Mouse (Mus musculus): ENCODE data around the gene Ldah. TPM values are rescaled to one million over a fixed set of nuclear protein-coding genes. Genes with fewer than 3 reads are reported as not detected.

The Ldah gene
- polyA plus RNA-seq, 1 experiment from 2014 or later: 60.4 TPM

DNA sequence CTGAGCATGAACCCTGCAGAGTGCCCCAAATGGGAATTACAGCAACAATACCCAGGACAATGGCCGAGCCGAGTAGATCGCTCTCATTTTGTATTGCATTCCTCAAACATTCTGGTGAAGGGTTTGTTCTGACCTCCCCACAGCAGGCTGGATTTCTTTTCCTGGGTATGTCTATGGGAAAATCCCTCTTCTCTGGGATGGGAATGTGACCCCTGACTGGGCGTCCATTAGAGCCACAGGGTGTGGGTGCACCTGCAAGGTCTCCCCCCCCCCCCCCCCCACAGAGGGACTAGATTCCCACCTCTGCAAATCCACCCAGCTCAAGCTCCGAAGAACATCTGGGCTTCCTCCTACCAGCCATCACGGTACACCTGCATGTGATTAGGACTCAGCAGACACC is 81.2 kb downstream of the Ldah start:
- Histone ChIP-seq H3K4me2 (no peak overlapping the region), H3K27ac (no peak overlapping the region), H3K4me3 (replicated peaks) (no peak overlapping the region), H3K9me3 (replicated peaks) (no peaks in the 10 kb centered on the region), H3K9ac (no peak overlapping the region), H3K27me3 (peaks cover 4% of the 10 kb centered on the region), H3K4me1 (no peaks in the 10 kb centered on the region), H3K36me3 (peaks cover 10% of the 10 kb centered on the region; the same call in 1 of the 2 replicates)
- no peak for ATAC-seq (replicated peaks; ENCODE audit: low FRiP score)
- WGBS: 92% methylated on average over 6 of the region's 6 CpGs

DNA sequence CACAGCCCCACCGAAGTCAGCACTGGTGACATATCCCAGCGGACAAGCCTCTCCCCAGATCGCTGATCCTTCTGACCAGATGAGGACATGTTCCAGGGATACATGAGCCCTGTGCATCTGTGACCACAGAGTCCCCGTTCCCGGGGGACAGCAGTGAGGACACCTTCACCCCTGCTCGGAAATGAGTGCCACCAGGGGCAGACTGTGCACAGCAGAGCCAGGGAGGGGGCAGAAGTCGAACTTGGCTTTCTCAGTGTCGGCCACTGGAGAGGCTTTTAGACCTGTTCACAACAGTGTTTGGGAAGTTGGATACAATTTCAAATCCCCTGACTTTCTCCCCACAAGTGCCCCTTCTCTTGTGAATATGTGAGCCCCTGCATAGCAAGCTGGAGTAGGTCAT is 81.6 kb downstream of the Ldah start:
- Histone ChIP-seq H3K36me3 (peaks cover 6% of the 10 kb centered on the region; the same call in 1 of the 2 replicates), H3K4me3 (replicated peaks) (no peak overlapping the region), H3K27me3 (peaks cover 8% of the 10 kb centered on the region), H3K4me1 (no peaks in the 10 kb centered on the region), H3K4me2 (no peak overlapping the region), H3K9me3 (replicated peaks) (no peaks in the 10 kb centered on the region), H3K27ac (no peak overlapping the region), H3K9ac (no peak overlapping the region)
- 88% methylated on average over 8 of the region's 8 CpGs for WGBS
- no peak for ATAC-seq (replicated peaks; ENCODE audit: low FRiP score)

DNA sequence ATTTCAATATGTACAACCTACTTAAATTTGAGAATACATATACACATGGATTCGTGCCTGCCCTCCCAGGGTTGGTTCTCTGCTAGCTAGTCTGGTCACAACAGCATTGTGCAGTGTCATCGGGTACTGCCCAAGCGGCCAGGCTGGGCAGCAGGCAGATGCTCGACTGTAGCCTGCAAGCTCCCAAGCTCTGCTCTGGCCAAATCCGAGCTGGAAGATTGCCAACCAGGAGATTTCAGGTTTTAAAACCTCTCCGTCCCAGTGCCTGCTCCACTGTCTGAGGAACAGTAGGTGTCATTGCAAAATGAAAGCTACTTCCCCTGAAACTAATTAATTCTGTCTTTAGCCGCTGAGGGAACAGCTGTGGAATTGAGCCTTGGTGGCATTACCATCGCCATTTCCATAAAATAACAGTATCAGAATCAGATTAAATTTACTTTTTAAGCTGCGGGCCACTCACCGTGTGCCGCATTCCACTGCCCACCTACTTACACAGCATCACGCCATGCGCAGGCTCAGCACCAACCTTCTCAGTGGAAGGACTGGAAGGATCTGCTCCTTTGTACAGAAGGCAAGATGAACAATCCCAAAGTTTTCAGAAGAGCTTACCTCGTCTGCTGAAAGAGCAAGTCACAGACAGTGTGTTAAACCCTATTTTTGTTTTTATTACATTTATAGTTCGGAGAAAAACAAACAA is 83.4 kb downstream of the Ldah start:
- WGBS: 75% methylated on average over 15 of the region's 15 CpGs
- Histone ChIP-seq H3K9ac (no peak overlapping the region), H3K36me3 (no peaks in the 10 kb centered on the region), H3K27me3 (peaks cover 26% of the 10 kb centered on the region), H3K4me1 (no peaks in the 10 kb centered on the region), H3K4me3 (replicated peaks) (no peak overlapping the region), H3K9me3 (replicated peaks) (no peaks in the 10 kb centered on the region), H3K4me2 (no peak overlapping the region), H3K27ac (no peak overlapping the region)
- ATAC-seq (replicated peaks; ENCODE audit: low FRiP score): no peak

DNA sequence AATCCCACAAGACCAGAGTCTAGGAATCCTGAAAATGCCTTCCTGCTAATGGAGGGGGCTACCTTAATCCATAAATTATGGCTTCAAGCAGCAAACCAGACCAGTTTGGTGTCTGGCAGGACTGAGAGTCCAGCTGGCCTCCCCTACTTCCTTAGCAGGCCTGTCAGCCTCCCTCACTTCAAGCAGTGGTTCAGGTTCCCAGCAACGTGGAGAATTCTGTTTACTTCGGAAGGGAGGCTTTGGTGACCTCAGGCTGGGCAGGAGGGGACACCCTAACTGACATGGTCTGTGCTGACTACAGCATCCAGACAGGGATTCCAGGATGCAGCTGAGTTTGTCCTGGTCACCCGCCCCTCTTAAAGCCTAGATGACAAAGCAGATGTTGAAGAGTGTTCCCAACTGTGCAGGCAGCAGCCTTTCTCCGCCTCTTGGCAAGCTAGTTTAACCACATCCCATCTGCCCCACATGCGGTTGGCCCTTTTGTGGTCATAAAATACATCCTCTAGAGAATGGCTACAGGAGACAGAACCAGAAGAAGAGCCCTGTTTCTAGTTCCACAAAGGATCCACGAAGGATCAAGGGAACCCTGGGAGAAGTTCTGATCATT is 87.5 kb downstream of the Ldah start:
- ATAC-seq (replicated peaks; ENCODE audit: low FRiP score): 0 out of 2 replicates have a peak, but pooled peaks have one; percentile 9
- Histone ChIP-seq H3K9ac (no peak overlapping the region), H3K4me3 (replicated peaks) (no peak overlapping the region), H3K27me3 (peaks cover 66% of the 10 kb centered on the region), H3K4me1 (peaks cover 22% of the 10 kb centered on the region), H3K9me3 (replicated peaks) (no peaks in the 10 kb centered on the region), H3K4me2 (no peak overlapping the region), H3K27ac (no peak overlapping the region), H3K36me3 (no peaks in the 10 kb centered on the region)
- WGBS: 45% methylated on average over 6 of the region's 6 CpGs

DNA sequence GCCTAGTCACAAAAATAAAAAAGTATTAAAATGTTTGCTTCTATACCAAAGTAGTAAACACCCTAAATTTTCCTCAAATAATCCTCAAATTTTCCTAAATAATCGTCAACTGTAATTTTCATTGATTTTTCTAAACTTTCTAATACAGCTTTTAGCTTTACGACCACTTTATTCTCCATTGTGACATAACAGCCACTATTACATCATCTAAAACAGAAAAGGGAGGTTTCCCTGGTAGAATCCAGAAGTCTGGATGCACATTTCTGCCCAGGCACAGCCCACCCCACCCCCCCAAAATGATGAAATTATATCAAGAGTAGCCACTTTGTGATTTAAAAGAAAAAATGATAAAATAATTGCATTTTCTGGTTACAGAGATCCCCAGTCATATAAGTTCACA is 88.2 kb downstream of the Ldah start:
- Histone ChIP-seq H3K4me2 (no peak overlapping the region), H3K27ac (no peak overlapping the region), H3K36me3 (no peaks in the 10 kb centered on the region), H3K9me3 (replicated peaks) (no peaks in the 10 kb centered on the region), H3K27me3 (peaks cover 73% of the 10 kb centered on the region), H3K4me1 (peaks cover 23% of the 10 kb centered on the region), H3K9ac (no peak overlapping the region), H3K4me3 (replicated peaks) (no peak overlapping the region)
- WGBS: 85% methylated on average over 2 of the region's 2 CpGs
- ATAC-seq (replicated peaks; ENCODE audit: low FRiP score): no peak

DNA sequence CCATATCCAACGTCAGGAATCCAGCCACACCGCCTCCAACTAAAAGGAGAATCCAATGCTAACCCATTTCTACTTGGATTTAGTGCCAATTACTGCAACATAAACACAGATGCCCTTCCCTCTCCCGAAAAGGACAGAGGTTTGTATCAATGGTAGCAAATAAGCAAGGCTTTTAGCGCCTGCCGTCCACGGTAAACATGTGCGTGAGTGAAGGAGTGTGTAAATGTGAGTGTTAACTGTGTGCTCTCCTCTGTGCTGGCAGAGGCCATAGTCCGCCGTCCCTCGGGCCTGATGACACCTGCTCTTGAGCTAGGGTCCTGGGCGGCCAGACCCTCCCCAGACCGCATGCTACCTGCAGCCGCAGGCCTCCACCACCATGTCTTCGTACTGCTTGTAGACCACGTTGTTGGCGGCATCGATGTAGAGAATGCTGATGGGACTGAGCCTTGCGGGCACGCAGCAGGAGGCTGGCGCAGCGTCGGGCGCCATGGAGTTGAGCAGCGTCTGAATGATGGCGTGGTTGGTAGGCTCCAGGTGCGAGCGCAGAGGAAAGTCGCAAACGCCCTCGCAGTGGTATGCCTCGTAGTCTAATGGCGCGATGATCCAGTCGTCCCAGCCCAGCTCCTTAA is 89.8 kb downstream of the Ldah start:
- WGBS: 7% methylated on average over 34 of the region's 34 CpGs
- peaks cover 39% of the 10 kb centered on the region for H3K4me1 ChIP-seq
- no peak overlapping the region for H3K27ac ChIP-seq
- no peaks in the 10 kb centered on the region for H3K9me3 ChIP-seq (replicated peaks)
- peaks cover 89% of the 10 kb centered on the region for H3K27me3 ChIP-seq
- no peaks in the 10 kb centered on the region for H3K36me3 ChIP-seq
- no peak; the same call in 1 of the 2 replicates for ATAC-seq (replicated peaks; ENCODE audit: low FRiP score)
- H3K4me2 ChIP-seq: peak overlapping the region; percentile 70
- H3K9ac ChIP-seq: no peak overlapping the region
- peak overlapping the region; percentile 43 for H3K4me3 ChIP-seq (replicated peaks)

DNA sequence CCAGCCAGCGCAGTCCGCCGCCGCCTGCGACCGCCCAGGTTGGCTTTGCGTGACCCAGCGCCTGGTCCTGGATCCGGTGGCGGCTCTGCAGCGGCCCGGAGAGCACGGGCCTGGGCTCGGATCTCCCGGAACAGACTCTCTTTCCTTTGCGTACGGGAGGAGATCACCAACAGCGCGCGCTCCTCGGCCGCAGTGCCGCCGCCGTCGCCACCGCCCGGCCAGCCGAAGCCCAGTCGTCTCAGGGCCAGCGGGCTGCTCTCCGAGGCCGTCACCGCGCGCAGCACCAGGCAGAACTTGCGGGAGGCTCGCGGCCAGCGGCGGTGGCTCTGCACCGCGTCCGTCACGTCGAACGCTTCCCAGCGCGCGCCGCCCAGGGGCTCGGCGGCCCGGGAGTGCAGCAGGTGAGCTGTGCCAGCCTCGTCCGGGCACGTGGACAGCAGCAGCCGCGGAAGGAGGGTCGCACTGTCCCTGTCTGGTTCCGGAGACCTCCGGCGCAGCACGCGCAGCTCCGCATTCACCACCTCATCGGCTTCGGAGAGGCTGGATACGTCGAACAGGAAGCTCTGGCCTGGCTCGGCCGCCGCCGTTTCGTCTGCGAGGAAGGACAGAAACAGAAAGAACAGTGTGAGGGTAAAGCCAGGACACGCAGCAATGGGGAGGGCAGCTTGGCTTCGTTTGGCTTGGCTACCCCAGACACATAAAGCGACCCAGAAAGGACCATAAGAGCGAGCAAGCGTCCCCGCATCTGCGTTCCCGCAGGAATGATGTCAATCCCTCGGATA is 90.6 kb downstream of the Ldah start:
- peaks cover 97% of the 10 kb centered on the region for H3K27me3 ChIP-seq
- 2% methylated on average over 78 of the region's 85 CpGs for WGBS
- no peak for ATAC-seq (replicated peaks; ENCODE audit: low FRiP score)

DNA sequence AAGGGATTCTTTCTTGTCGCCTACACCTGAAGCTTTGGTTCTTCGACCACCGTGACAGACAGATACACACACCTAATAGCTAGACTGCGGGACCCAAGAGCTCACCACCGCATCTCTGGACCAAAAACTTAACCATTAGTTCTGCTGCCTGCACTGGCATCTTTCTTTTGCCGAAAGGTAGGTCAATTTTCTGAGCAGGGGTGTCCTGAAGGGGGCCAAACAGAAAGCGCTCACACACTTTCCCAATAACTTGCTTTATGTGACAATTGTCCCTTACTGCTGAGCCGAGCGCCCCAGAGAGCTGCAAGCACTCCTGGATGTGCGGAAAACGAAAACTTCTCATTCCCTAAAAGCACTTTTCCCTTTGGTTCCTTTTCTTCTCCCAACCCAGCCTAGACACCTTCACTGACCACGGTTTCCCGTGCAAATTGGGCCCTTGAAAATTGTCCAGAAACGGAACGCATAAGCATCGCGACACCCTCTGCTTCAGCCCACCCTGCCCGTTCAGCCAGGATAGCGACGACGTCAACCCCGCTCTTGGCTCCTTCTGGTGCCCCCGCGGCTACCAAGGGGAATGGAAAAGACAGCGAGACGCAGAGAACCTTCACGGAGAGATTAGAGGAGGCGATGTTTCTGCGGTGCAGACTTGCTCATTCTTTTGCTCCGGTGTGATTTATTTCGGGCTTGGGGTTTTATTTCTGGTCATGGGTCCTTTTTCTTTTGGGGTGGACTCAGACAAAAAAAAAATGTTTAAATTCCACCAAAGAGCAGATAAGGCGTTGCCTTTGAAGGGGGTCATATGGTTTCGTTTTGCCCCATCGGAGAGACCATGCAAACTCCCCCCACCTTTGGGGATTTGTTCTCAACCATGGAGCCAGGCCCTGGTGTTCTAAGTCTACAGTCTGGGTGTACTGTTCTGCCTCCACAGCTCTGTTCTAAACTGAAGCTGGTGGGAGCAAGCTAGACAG is 91.5 kb downstream of the Ldah start:
- no peak for ATAC-seq (replicated peaks; ENCODE audit: low FRiP score)
- H3K4me3 ChIP-seq (replicated peaks): peak overlapping the region; percentile 48

More for the DNA sequence above, 90.6 kb downstream of the Ldah start:
- Histone ChIP-seq H3K36me3 (no peaks in the 10 kb centered on the region), H3K4me3 (replicated peaks) (peak overlapping the region; percentile 43), H3K4me2 (peak overlapping the region; percentile 70), H3K4me1 (peaks cover 40% of the 10 kb centered on the region), H3K27ac (no peak overlapping the region), H3K9me3 (replicated peaks) (no peaks in the 10 kb centered on the region), H3K9ac (no peak overlapping the region)

DNA sequence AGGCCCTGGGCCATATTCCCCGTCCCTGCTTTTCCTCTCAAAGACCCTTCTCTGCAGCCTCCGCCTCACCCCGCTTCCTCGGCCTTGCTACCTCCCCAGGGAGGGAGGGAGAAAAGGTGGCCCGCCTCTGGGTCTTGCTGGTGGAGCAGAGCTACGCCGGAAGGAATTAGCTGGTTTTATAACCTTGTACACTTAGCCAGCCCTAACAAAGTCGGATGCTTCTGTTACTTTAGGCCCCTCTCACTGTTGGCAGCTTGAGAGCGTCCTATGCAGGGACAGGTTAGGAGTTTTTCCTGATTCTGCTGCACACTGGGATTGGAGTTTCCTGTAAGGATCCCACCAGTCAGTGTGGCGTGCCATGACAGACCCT is 92.2 kb downstream of the Ldah start:
- H3K36me3 ChIP-seq: no peaks in the 10 kb centered on the region
- peak overlapping the region; percentile 48 for H3K4me3 ChIP-seq (replicated peaks)
- ATAC-seq (replicated peaks; ENCODE audit: low FRiP score): no peak
- H3K27me3 ChIP-seq: peaks cover 97% of the 10 kb centered on the region
- no peaks in the 10 kb centered on the region for H3K9me3 ChIP-seq (replicated peaks)
- H3K9ac ChIP-seq: no peak overlapping the region
- 0 out of 2 replicates have a peak overlapping the region, but pooled peaks have one; percentile 70 for H3K4me2 ChIP-seq
- H3K27ac ChIP-seq: no peak overlapping the region
- H3K4me1 ChIP-seq: peaks cover 40% of the 10 kb centered on the region
- WGBS: 25% methylated on average over 10 of the region's 10 CpGs

More for the DNA sequence above, 91.5 kb downstream of the Ldah start:
- H3K4me2 ChIP-seq: peak overlapping the region; percentile 70
- no peak overlapping the region for H3K27ac ChIP-seq
- H3K36me3 ChIP-seq: no peaks in the 10 kb centered on the region
- WGBS: 5% methylated on average over 34 of the region's 34 CpGs
- peaks cover 40% of the 10 kb centered on the region for H3K4me1 ChIP-seq
- H3K9ac ChIP-seq: no peak overlapping the region
- peaks cover 98% of the 10 kb centered on the region for H3K27me3 ChIP-seq
- H3K9me3 ChIP-seq (replicated peaks): no peaks in the 10 kb centered on the region

DNA sequence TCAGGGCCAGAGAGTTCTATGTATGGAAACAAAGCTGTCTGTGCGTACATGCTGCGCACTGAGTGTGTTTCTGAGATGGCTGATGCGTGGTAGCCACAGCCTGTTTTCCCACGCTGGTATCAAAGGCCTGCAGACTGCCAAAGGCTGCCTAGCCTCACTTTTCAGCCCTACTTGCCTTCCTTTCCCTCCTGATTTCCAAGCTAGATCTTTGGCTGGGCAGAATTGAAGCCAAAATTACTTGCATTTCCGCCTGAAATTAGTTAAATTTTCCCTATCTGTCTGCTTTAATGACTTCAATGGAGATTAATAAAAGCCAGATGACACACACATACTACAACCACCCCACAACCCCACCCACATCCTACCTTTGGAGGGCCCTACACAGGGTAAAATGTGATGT is 92.6 kb downstream of the Ldah start:
- WGBS: 51% methylated on average over 5 of the region's 5 CpGs
- Histone ChIP-seq H3K4me3 (replicated peaks) (peak overlapping the region; percentile 48), H3K36me3 (no peaks in the 10 kb centered on the region), H3K4me1 (peaks cover 40% of the 10 kb centered on the region), H3K9me3 (replicated peaks) (no peaks in the 10 kb centered on the region), H3K27me3 (peaks cover 97% of the 10 kb centered on the region), H3K9ac (no peak overlapping the region), H3K4me2 (peak overlapping the region; percentile 79; the same call in 1 of the 2 replicates), H3K27ac (no peak overlapping the region)
- no peak for ATAC-seq (replicated peaks; ENCODE audit: low FRiP score)

Data from kidney, embryonic 15.5 days (tissue).